Mouse (Mus musculus) A20 (cell line): ENCODE measurements around the gene Uba5.

Experiments
- DNase-seq: peaks from one replicate; pipeline ENCODE4 v3.0.0-alpha.2; 2011; ENCODE audit warnings: low read depth, low spot score

Gene Uba5

GRCm38 (mm10) chr9:104063244-104063961, 469 bp upstream of the Uba5 start, which contains the start of gene Acad11:
Acad11 (plus strand) TSS chr9:104063377.
- peak; percentile 97 for DNase-seq

- DNase-seq, result no peak
These were observed 11.9 kb downstream of the Uba5 start for GRCm38 (mm10) chr9:104051028-104051427.

GRCm38 (mm10) chr9:104043676-104044075, 19.3 kb downstream of the Uba5 start:
- DNase-seq, result no peak

- no peak for DNase-seq
These were observed 22.6 kb downstream of the Uba5 start, which contains the start of gene Gm28305 for GRCm38 (mm10) chr9:104040362-104040761. Gm28305 (plus strand) TSS chr9:104040662.

DNA sequence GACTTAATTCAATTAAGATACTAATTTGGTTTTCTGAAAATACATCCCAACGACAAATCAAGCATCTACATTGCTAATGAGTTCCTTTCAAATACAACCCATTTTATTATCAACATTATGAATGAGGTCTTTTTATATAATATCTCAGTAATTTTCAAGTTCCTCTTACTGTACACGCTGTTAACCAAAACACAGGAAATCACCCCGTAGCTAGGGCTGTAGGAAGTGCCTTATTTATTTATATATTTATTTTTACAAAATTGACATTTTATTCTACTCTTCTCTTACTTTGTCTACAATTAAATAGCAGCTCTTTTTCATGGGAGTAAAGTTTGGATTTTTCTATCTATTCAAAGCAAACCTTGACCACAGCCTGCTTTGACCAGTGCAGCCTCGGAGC, 23.2 kb downstream of the Uba5 start:
- DNase-seq, result no peak

DNA sequence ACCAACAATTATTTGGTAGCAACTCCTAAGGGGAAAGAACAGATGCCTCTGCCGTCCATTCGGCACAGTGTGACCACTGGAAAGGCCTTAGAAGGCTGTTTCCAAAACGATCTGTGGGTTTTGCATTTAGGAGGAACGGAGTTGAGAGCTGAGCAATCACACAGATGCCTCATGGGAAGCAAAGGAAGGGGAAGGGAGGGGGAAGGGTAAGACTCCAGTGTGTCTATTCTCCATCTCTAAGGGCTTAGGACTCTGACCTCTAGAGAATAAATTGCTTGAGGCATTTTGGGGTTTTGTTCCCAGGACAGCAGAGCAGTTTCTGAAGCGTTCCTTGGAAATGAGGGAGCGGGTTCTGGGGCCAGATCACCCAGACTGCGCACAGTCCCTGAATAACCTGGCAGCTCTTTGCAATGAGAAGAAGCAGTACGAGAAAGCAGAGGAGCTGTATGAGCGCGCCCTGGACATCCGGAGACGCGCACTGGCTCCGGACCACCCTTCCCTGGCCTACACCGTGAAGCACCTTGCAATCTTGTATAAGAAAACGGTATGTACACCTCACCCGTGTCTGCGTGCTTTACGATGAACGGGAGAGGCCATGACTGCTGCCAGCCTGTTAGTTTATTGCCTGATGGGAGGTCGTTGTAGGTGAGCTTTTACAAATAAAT, 23.8 kb downstream of the Uba5 start:
- DNase-seq, result no peak

DNA sequence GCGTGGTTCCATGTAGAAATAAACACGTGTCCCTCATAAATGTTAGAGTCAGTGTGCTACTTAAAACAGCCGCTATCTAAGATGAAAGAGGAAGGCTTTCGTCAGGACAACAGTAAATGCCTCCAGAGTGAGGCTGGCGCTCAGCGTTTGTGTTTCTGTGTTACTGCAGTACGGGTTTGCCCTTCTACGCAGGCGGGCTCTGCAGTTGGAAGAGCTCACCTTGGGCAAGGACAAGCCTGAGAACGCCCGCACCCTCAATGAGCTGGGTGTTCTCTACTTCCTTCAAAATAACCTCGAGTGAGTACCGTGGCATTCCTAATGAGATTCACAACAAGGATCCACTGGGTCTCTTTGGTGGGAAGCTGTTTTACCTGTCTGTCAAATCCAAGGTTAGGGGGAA, 24.7 kb downstream of the Uba5 start:
- no peak for DNase-seq

- peak; percentile 70 for DNase-seq
These were observed 27.5 kb downstream of the Uba5 start for GRCm38 (mm10) chr9:104035261-104036015.

DNA sequence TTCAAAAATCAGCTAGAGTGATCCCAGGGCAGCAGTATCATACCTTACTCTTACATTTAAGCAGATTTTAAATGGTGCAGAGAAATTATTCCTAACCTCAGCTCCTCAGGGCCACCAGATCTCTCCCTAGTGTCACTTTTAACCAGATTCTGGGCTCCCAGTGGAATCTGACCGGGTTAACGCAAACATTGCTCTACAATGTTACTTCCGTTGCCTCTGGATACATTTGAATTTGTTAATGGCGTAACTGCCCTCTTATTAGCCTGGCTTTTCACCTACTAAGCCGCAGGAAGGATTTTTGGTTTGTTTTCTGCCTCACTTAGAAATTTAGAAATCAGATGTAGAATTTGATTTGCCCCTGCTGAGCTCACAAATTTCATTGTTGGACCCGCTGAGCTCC, 28.2 kb downstream of the Uba5 start:
- DNase-seq, result no peak

- no peak for DNase-seq
These were observed 28.7 kb downstream of the Uba5 start for GRCm38 (mm10) chr9:104034231-104034630.

GRCm38 (mm10) chr9:104029861-104030260, 33.1 kb downstream of the Uba5 start:
- DNase-seq, result no peak

DNA sequence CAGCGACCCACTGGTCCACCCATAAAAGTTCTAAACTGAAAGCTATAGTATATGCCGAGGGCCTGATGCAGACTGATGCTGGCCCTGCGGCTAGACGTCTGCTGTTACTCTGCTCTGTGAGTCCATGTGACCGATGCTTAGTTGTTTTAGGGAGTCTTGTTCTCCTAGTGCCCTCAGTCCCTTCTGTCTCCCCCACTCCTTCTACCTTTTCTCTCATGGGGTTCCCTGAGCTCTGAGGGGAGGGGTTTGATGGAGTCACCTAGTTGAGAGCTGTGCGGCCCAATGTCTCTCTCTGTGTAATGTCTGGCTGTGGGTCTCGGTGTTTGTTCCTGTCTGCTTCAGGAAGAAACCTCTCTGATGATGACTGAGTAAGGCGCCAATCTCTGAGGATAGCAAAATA, 35.7 kb downstream of the Uba5 start:
- DNase-seq, result no peak

DNA sequence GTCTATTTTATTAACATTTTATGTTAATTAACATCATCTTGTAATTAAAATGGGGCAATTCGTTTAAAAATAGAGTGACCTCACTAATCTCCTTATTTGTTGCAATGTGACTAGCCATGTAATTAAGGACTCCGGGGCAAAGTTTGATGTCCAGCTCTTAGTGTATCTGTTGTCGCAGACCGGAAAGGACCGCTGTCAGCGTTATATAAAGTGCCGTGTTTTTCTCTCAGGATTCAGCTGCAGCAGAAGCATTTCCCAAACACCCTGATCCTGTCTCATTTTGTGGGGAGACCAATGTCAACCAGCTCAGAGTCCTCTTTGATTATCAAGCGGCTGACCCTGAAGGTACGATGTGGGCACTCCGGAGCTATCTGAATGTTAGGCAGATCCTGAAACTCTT, 41.9 kb downstream of the Uba5 start:
- DNase-seq, result no peak

DNA sequence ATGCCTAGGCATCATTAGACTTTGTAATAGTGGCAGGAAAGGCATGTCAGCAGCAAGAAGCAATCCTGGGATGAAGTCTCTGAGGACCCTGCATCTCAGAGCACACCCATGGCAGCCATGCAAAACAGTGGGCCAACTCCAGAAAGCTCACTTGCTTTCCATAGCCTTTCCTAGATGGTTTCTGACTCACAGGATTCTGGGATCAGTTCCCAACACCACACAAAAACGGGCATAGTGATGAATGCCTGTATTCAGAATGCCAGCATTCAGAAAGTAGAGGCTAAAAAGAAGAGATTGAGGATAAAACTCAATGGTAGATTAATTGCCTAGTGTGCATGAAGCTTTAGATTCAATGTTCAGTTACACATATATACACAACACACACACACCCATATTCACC, 48.4 kb downstream of the Uba5 start:
- DNase-seq, result no peak

DNA sequence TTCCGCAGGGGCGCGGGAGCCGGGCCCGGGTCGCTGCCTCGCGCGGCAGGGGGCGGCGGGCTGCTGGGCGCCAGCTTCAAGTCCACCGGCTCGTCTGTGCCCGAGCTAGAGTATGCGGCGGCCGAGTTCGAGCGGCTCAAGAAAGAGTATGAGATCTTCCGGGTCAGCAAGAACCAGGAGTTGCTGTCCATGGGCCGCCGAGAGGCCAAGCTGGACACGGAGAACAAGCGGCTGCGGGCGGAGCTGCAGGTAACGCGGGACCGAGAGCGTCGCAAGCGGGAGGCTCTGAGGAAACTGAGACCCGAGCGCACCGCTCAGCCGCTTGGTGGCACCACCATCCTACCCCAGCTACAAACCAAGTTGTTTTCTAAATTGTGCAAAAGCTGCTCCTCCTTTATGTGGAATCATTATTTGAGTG, 60.0 kb downstream of the Uba5 start:
- DNase-seq, result peak; percentile 92

DNA sequence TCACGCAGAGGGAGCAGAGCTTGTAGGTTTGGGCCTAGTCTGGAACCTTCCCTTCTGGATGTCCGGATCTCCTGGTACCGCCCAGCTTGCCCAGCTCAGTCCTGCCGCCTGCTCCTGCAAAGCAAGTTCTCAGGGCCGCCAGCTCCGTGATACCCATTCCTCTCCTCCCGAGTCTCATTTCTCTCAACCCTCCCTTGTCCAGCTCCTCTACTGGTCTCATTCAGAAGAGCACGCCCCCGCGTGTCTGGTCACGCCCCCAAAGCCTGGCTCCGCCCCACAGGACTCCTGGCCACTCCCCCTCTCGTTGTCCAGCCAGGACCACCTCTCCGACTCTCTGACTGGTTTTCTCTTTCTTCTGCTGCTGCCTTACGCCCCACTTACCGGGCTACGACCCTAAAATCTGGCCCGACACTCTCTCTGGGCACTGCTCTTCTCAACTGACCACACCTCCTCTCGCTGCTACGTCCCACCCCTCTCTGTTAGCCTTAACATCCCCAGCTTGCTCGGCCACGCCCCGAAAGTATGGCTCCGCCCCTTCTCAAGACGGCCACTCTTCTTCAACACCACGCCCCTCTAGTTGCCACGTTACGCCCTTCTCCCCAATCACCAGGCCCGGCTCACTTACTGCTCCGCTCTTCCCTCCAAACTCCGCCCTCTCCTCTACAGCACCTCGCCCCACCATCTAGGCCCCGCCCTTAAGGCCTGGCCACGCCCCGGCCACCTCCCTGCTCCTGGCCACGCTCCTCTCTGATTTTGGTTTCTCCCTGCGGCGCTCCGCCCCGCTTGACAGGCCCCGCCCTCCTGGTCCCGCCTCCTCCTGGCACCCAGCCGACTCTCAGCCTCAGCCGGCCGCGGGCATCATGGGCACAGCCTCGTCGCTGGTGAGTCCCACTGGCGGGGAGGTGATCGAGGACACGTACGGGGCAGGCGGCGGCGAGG, 60.7 kb downstream of the Uba5 start, which contains the start of gene Nphp3:
Gene Nphp3, plus strand, starts transcription at position 624 of the 939 bp plus-strand sequence.
- DNase-seq, result peak; percentile 100

DNA sequence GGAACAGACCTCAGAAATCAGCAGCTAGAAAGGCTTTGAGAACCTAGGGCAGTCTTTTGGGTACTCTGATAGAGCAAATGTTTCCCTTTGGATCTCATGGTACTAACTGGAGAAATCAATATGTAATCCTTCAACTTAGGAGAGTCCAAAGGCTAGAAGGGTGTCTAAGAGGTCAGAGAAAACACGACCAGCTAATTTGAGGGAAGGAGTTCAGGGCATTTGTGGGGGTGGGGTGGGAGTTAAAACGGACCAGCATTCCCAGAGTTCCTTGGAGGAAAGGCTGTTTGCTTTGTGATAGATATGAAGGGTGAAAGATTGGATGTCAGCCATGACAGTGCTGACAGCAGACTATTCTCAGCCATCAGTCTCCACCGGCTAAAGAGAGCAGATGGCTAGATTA, 62.3 kb downstream of the Uba5 start:
- DNase-seq, result no peak
